Mouse (Mus musculus) limb, embryonic 14.5 days (tissue): Measurements from ENCODE around the gene Hoxb6. TPM values are rescaled to one million over a fixed set of nuclear protein-coding genes. Genes with fewer than 3 reads are reported as not detected.

ENCODE experiments used
- ATAC-seq: fragments of 200-750 bp; cut with Nextera tagmentation; 2 replicates; pipeline ENCODE4 v1.8.0; 2017; ENCODE audit warnings: low read depth, moderate number of reproducible peaks, moderate TSS enrichment; ENCODE audit not compliant: low FRiP score
- DNase-seq: peaks from one replicate; pipeline ENCODE4 v3.0.0-alpha.2; 2015; ENCODE audit warnings: low spot score
- H3K27ac ChIP-seq: fragments of 300-500 bp; sonication (generic); replicated peaks from 2 replicates; pipeline ENCODE4 v1.5.1; 2014; ENCODE audit warnings: low read depth, mild to moderate bottlenecking, low read length, moderate library complexity, mixed read lengths
- H3K27me3 ChIP-seq: fragments of 300-500 bp; sonication (generic); 2 replicates; pipeline ENCODE4 v1.6.1; 2014; ENCODE audit warnings: low read length, mixed read lengths; ENCODE audit not compliant: control insufficient read depth, insufficient read depth
- H3K36me3 ChIP-seq: fragments of 300-500 bp; sonication (generic); 2 replicates; pipeline ENCODE4 v1.6.1; 2014; ENCODE audit warnings: mild to moderate bottlenecking, low read length, moderate library complexity, mixed read lengths; ENCODE audit not compliant: control insufficient read depth, insufficient read depth
- H3K4me1 ChIP-seq: fragments of 300-500 bp; sonication (generic); 2 replicates; pipeline ENCODE4 v1.6.1; 2014; ENCODE audit warnings: antibody characterized with exemption, low read length, mixed read lengths; ENCODE audit not compliant: control insufficient read depth, insufficient read depth
- H3K4me2 ChIP-seq: fragments of 300-500 bp; sonication (generic); replicated peaks from 2 replicates; pipeline ENCODE4 v1.6.1; 2014; ENCODE audit warnings: low read depth, mild to moderate bottlenecking, low read length, moderate library complexity; ENCODE audit not compliant: severe bottlenecking
- H3K4me3 ChIP-seq: fragments of 300-500 bp; sonication (generic); replicated peaks from 2 replicates; pipeline ENCODE4 v1.5.1; 2014; ENCODE audit warnings: low read length
- H3K9ac ChIP-seq: fragments of 300-500 bp; sonication (generic); 2 replicates; pipeline ENCODE4 v1.6.1; 2014; ENCODE audit warnings: mild to moderate bottlenecking, low read depth, low read length, moderate library complexity; ENCODE audit not compliant: severe bottlenecking
- H3K9me3 ChIP-seq: fragments of 300-500 bp; sonication (generic); 2 replicates; pipeline ENCODE4 v1.6.1; 2016; ENCODE audit warnings: low read length; ENCODE audit not compliant: control insufficient read depth
- POLR2A ChIP-seq: fragments of 200-500 bp; IDR thresholded peaks from 2 replicates; pipeline ENCODE4 v1.8.0; 2012; ENCODE audit warnings: inconsistent platforms, mild to moderate bottlenecking, moderate library complexity, borderline replicate concordance; ENCODE audit not compliant: insufficient read depth, insufficient read length; ENCODE audit errors: extremely low read depth
- WGBS: fragments of 180-500 bp; shearing (Covaris S2); extraction: QIAGEN DNeasy Blood & Tissue Kit; methylation state at CpG from one replicate; pipeline ENCODE4 v1.1.7; 2014; 5-methylcytosine and 5-hydroxymethylcytosine counted together
- polyA plus RNA-seq, 2 experiments: library from polyadenylated mRNA; depleted of rRNA in 1 of 2; stranded (reverse) in 1 of 2; unstranded in 1 of 2; fragments of >200 nt; fragmentation: Nextera tagmentation in 1 of 2; extraction: Ambion mirVana in 1 of 2; gene quantifications; 2 replicates each; pipeline versions ENCODE4 v1.2.1 to v1.2.3; 2012 to 2014

Hoxb6 gene
- polyA plus RNA-seq, 2 experiments = 0.61 to 2.8 TPM

DNA sequence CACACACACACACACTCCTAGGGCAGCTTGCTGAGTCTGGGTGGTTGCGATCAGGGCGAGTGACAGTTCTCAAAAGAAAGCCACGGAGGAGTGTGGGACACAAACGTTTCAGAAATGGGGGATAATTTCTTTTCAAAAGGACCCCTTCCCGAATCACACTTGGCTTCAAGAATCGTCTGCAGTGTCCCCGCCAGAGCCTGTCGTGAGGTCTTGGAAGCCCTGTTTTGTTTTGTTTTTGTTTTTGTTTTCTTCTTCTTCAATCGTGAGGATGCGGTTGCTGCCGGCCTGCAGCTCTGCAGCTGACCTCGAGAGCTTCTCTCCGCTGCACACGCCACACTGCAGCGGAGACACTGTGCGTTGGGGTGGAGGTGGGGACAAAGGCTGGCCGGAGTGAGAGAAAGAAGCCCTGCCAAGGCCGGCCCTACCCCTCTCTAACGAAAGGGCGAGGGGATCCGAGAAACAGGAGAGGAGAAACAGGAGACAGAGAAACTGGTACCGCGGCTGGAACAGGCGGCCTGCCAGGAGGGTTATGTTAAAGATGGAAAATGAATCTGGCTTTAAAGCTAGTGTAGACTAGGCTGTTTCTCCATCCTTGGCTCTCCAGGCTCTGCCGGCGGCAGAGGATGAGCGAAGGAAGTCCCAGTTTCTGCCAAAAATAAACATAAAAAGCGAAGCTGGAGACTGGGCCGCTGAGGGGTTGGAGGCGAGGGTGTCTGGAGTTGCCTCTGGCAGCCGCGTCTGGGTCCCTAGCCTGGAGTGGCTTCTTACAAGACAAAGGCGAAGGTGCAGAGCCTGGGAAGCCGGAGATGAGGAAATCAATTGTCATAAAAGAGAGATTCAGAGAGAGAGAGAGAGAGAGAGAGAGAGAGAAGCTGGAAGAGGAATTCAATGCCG is 14.9 kb upstream of the Hoxb6 start:
- H3K4me3 ChIP-seq = no peak overlapping the region
- H3K4me1 ChIP-seq = no peaks in the 10 kb centered on the region
- H3K27me3 ChIP-seq = peaks cover 99% of the 10 kb centered on the region
- DNase-seq (no peak), ATAC-seq (no peak)
- WGBS = under 1% methylated on average over 35 of the region's 35 CpGs
- no peak overlapping the region for H3K27ac ChIP-seq
- TF ChIP-seq POLR2A = no peak
- no peak overlapping the region for H3K4me2 ChIP-seq
- no peaks in the 10 kb centered on the region for H3K36me3 ChIP-seq
- H3K9ac ChIP-seq = no peak overlapping the region
- H3K9me3 ChIP-seq = no peaks in the 10 kb centered on the region

DNA sequence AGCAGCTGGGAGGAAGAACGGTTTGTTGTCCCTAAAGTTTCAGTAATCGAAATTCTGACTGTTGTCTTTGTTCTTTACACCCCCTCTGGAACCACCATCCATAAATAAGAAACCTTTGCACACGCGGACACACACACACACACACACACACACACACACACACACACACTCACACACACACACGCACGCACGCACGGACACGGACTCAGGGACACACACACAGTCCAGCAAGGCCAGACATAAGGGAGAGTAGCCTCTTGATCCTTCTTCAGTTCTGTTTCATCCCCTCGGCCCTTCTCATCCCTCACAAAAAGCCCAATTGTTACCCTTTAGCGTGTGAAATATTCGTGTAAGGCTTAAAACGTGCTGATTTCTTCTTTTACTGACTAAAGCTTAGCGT is 14.0 kb upstream of the Hoxb6 start:
- no peak for DNase-seq
- H3K27ac ChIP-seq = no peak overlapping the region
- H3K4me3 ChIP-seq = no peak overlapping the region
- no peak overlapping the region for H3K4me2 ChIP-seq
- no peaks in the 10 kb centered on the region for H3K9me3 ChIP-seq
- 4% methylated on average over 14 of the region's 14 CpGs for WGBS
- H3K36me3 ChIP-seq = no peaks in the 10 kb centered on the region
- no peak for TF ChIP-seq POLR2A
- H3K9ac ChIP-seq = no peak overlapping the region
- H3K27me3 ChIP-seq = peaks cover 99% of the 10 kb centered on the region
- H3K4me1 ChIP-seq = no peaks in the 10 kb centered on the region
- no peak for ATAC-seq

DNA sequence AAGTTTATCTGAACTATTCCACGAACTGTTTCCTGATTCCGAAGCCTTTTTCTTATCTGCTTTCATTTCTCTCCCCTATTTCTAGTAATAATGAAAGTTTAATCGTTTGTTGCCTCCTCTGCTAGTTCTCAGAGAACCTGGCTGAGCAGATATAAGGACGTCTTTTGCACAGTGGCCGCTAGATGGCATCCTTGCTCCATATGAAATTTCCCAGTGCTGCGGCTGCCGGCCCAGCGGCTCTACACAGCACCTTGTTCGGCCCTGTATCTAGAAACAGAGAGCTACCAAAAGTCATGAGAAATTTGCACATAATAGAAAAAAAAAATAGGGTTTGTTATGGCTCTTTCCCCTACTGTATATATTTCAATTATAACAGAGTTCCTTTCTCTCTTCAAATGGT is 13.5 kb upstream of the Hoxb6 start:
- TF ChIP-seq POLR2A = no peak
- H3K4me3 ChIP-seq = no peak overlapping the region
- ATAC-seq (peak; percentile 86), DNase-seq (peak; percentile 91)
- no peak overlapping the region for H3K9ac ChIP-seq
- peaks cover 98% of the 10 kb centered on the region for H3K27me3 ChIP-seq
- no peaks in the 10 kb centered on the region for H3K9me3 ChIP-seq
- H3K4me1 ChIP-seq = no peaks in the 10 kb centered on the region
- no peak overlapping the region for H3K27ac ChIP-seq
- under 1% methylated on average over 9 of the region's 9 CpGs for WGBS
- H3K4me2 ChIP-seq = no peak overlapping the region
- no peaks in the 10 kb centered on the region for H3K36me3 ChIP-seq

DNA sequence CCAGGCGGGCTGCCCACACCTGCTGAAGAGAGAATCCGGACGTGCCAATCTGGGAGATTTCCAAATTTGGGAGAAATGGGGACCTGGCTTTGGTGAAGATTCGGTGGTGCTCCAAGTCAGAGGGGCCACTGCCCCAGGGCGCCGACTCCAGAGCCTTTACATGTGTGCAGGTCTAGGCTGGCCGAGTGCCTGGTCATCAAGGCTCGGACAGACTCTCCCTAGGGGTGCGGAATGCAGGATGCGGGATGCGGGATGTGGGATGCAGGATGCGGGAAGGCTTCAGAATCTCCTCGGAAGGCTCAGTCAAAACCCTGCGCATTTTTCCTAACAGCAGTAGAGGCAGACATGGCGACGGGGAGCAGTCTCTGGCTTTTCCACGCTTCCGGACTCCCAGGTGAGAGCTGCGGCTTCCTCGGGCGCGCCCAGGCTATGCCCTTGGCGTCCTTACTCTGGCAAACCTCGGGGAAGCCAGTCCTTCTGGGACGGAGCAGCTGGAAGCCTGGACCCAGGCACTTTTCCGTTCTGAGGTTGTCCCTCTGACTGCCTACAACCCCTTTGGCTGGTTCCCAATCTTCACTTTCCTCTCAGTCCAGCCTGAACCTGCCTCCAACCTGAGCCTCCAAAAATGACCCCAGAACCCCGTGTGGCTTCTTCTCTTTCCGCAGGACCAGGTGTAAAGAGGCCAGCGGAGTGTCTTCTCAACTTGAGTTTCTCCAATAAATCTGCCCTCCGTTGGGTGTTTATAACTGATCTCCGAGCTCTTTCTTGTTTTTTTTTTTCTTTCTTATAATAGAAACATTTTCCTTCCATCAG is 12.6 kb upstream of the Hoxb6 start:
- no peak for TF ChIP-seq POLR2A
- no peak overlapping the region for H3K4me2 ChIP-seq
- 1% methylated on average over 31 of the region's 31 CpGs for WGBS
- H3K27me3 ChIP-seq = peaks cover 98% of the 10 kb centered on the region
- peaks cover 4% of the 10 kb centered on the region; the same call in 1 of the 2 replicates for H3K4me1 ChIP-seq
- ATAC-seq = no peak
- no peak overlapping the region for H3K4me3 ChIP-seq
- no peaks in the 10 kb centered on the region for H3K36me3 ChIP-seq
- H3K9ac ChIP-seq = no peak overlapping the region
- no peak for DNase-seq
- H3K9me3 ChIP-seq = no peaks in the 10 kb centered on the region
- H3K27ac ChIP-seq = no peak overlapping the region

DNA sequence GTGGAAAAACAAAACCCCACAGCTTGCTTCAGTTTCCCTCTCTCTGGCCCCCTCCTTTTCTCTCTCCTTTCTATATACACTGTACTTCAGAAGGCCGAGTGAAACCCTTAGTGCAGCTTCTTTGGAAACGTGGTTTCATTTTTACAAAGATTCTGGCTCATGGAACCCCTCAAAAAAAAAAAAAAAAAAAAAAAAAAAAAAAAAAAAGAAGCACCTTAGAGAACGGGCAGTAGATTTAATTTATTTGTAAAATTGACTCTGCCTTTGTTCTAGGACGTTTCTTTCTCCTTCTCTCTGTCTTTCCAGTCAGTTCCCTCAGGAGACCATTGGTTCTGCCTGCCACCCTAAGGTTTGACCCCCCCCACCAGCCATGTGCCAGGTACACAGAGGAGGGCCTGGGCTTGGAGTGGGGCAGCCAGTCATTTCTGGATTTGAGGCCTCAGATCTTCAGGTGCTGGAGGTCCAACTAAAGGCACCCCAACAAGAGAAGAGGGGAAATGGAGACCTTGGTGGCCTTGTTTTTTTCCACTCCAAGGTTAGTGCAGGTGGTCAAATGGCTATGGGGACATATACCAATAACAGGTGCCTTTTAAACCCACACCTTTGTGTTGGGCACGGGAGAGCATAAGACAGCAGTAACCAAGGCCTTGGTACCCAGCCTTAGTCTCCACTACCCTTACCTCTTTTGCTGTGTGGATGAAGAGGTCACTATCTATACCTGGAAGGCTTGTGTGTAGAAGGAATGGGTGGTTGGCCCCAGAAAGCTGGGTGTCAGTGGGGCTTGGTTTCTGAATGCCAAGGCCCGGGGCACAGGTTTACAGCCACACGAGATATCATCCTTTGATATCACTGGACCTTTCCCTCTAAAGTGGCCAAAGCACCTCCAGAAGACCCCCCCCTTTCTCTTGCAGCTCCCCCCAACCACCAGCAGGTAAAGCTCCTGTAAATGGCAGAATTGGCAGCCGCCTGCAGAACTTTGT is 11.6 kb upstream of the Hoxb6 start:
- peaks cover 98% of the 10 kb centered on the region for H3K27me3 ChIP-seq
- H3K4me1 ChIP-seq = peaks cover 4% of the 10 kb centered on the region; the same call in 1 of the 2 replicates
- no peak for DNase-seq

More for the DNA sequence above, 11.6 kb upstream of the Hoxb6 start:
- Histone ChIP-seq H3K9ac (no peak overlapping the region), H3K4me3 (no peak overlapping the region), H3K9me3 (no peaks in the 10 kb centered on the region), H3K36me3 (no peaks in the 10 kb centered on the region), H3K27ac (no peak overlapping the region), H3K4me2 (no peak overlapping the region)
- ATAC-seq = no peak
- no peak for TF ChIP-seq POLR2A
- WGBS = 14% methylated on average over 8 of the region's 8 CpGs
